8 mouse cellular contexts compared by ENCODE assay signal in genomic region chr9:21963417-21963816, GRCm38 (mm10). TPM values are rescaled to one million over a fixed set of nuclear protein-coding genes. Genes with fewer than 3 reads are reported as not detected.
DNase-seq lines count a peak whose midpoint lies in the region; ATAC-seq lines count a peak whose summit lies in the region.

Gene Epor (minus strand): TSS chr9:21963506.

- no peaks in the 10 kb centered on the region for H3K9me3 ChIP-seq in embryonic facial prominence, embryonic 13.5 days
- H3K9me3 ChIP-seq in heart, embryonic 15.5 days (replicated peaks), result no peaks in the 10 kb centered on the region
- H3K9me3 ChIP-seq in limb, embryonic 10.5 days (replicated peaks), result no peaks in the 10 kb centered on the region
- H3K9me3 ChIP-seq in midbrain, embryonic 10.5 days (replicated peaks), result no peaks in the 10 kb centered on the region

- H3K27me3 ChIP-seq in embryonic facial prominence, embryonic 13.5 days, result peaks cover 64% of the 10 kb centered on the region
- H3K27me3 ChIP-seq in heart, embryonic 15.5 days, result peaks cover 32% of the 10 kb centered on the region
- H3K27me3 ChIP-seq in limb, embryonic 10.5 days (ENCODE audit: low read depth, poor library complexity, severe bottlenecking), result peaks cover 59% of the 10 kb centered on the region
- peaks cover 60% of the 10 kb centered on the region for H3K27me3 ChIP-seq in midbrain, embryonic 10.5 days (ENCODE audit: low read depth, poor library complexity, severe bottlenecking)

- no peak for ATAC-seq in embryonic facial prominence, embryonic 13.5 days (ENCODE audit: insufficient number of reproducible peaks, insufficient read depth, low FRiP score, low TSS enrichment, low read depth)
- 0 out of 2 replicates have a peak, but pooled peaks have one; percentile 3 for ATAC-seq in heart, embryonic 15.5 days (replicated peaks; ENCODE audit: insufficient number of reproducible peaks, insufficient read depth, low FRiP score, low read depth)
- no peak for ATAC-seq in CD4-positive, CD25-positive, alpha-beta regulatory T cell, adult 4 months

- peak within 1 kb of the TSS; percentile 49 for H3K4me3 ChIP-seq in embryonic facial prominence, embryonic 13.5 days
- peak within 1 kb of the TSS; percentile 59 for H3K4me3 ChIP-seq in heart, embryonic 15.5 days
- peak within 1 kb of the TSS; percentile 54 for H3K4me3 ChIP-seq in limb, embryonic 10.5 days
- peak within 1 kb of the TSS; percentile 57 for H3K4me3 ChIP-seq in midbrain, embryonic 10.5 days

- peak within 1 kb of the TSS; percentile 84 for H3K4me2 ChIP-seq in embryonic facial prominence, embryonic 13.5 days
- peak within 1 kb of the TSS; percentile 98 for H3K4me2 ChIP-seq in heart, embryonic 15.5 days

- DNase-seq in kidney, adult 18-20 months, result peak; percentile 46
- DNase-seq in kidney, adult 8-10 months, result no peak
- DNase-seq in limb, embryonic 10.5 days (ENCODE audit: low spot score), result peak; percentile 59
- DNase-seq in midbrain, embryonic 10.5 days (ENCODE audit: low spot score), result peak; percentile 62
- peak; percentile 64 for DNase-seq in yolk sac, embryonic 10.5 days (ENCODE audit: low spot score)

- no peaks in the 10 kb centered on the region for H3K36me3 ChIP-seq in embryonic facial prominence, embryonic 13.5 days
- H3K36me3 ChIP-seq in heart, embryonic 15.5 days, result no peaks in the 10 kb centered on the region
- peaks cover 7% of the 10 kb centered on the region; the same call in 1 of the 2 replicates for H3K36me3 ChIP-seq in limb, embryonic 10.5 days
- peaks cover 2% of the 10 kb centered on the region for H3K36me3 ChIP-seq in midbrain, embryonic 10.5 days

- peaks cover 33% of the 10 kb centered on the region for H3K4me1 ChIP-seq in embryonic facial prominence, embryonic 13.5 days
- H3K4me1 ChIP-seq in heart, embryonic 15.5 days (replicated peaks), result peaks cover 34% of the 10 kb centered on the region
- peaks cover 46% of the 10 kb centered on the region for H3K4me1 ChIP-seq in limb, embryonic 10.5 days
- peaks cover 37% of the 10 kb centered on the region for H3K4me1 ChIP-seq in midbrain, embryonic 10.5 days

- peak within 1 kb of the TSS; percentile 61 for H3K9ac ChIP-seq in embryonic facial prominence, embryonic 13.5 days
- peak within 1 kb of the TSS; percentile 55 for H3K9ac ChIP-seq in heart, embryonic 15.5 days

- no peak within 1 kb of the TSS for H3K27ac ChIP-seq in embryonic facial prominence, embryonic 13.5 days
- H3K27ac ChIP-seq in heart, embryonic 15.5 days, result no peak within 1 kb of the TSS; the same call in 1 of the 2 replicates
- H3K27ac ChIP-seq in limb, embryonic 10.5 days, result peak within 1 kb of the TSS; percentile 72
- H3K27ac ChIP-seq in midbrain, embryonic 10.5 days (replicated peaks), result peak within 1 kb of the TSS; percentile 19; the same call in 1 of the 2 replicates

- WGBS in embryonic facial prominence, embryonic 13.5 days, result 20% methylated on average over 8 of the region's 8 CpGs
- WGBS in heart, embryonic 15.5 days, result 6% methylated on average over 8 of the region's 8 CpGs
- WGBS in limb, embryonic 10.5 days, result 24% methylated on average over 8 of the region's 8 CpGs
- 22% methylated on average over 8 of the region's 8 CpGs for WGBS in midbrain, embryonic 10.5 days

RNA-seq across cellular contexts. Expression of gene Epor, which starts in this region (rescaled TPM):
- 8.5 and 9.3 TPM in 2 replicates for polyA plus RNA-seq in embryonic facial prominence, embryonic 13.5 days (2015; fragmentation: Nextera tagmentation; extraction: Ambion mirVana)
- polyA plus RNA-seq in heart, embryonic 15.5 days (2015; fragmentation: Nextera tagmentation; extraction: Ambion mirVana), result 2.9 and 4.7 TPM in 2 replicates
- polyA plus RNA-seq in limb, embryonic 10.5 days (2016; fragmentation: Nextera tagmentation; extraction: Ambion mirVana), result 7.6 and 8.2 TPM in 2 replicates
- 8.9 and 10.2 TPM in 2 replicates for polyA plus RNA-seq in midbrain, embryonic 10.5 days (2016; fragmentation: Nextera tagmentation; extraction: Ambion mirVana)
- polyA plus RNA-seq in CD4-positive, CD25-positive, alpha-beta regulatory T cell, adult 4 months (2017; shearing (Covaris generic)), result not detected

Comparison
In these comparisons a context has a peak if more than half of its experiments do, and no peak if none do; other contexts are left out.
1. DNase-seq: peak in kidney, adult 18-20 months (single experiment), limb, embryonic 10.5 days (single experiment), midbrain, embryonic 10.5 days (single experiment) and yolk sac, embryonic 10.5 days (single experiment); none in kidney, adult 8-10 months (0 of 2).
2. H3K27ac ChIP-seq: peak in limb, embryonic 10.5 days (single experiment) and midbrain, embryonic 10.5 days (single experiment); none in embryonic facial prominence, embryonic 13.5 days (single experiment) and heart, embryonic 15.5 days (single experiment).
3. Peak in every context shown above with its lines, with median percentiles within 50 percentile points of each other: H3K4me3 ChIP-seq.